Mouse (Mus musculus): ENCODE data around the gene Gm1123. TPM values are rescaled to one million over a fixed set of nuclear protein-coding genes. Genes with fewer than 3 reads are reported as not detected.

Gm1123 gene
- polyA plus RNA-seq, 1 experiment from 2014 or later = not detected

- no peak for ATAC-seq (ENCODE audit: insufficient number of reproducible peaks, insufficient read depth, low FRiP score, low TSS enrichment)
- Histone ChIP-seq H3K9me3 (no peaks in the 10 kb centered on the region), H3K9ac (peak overlapping the region; percentile 33; the same call in 1 of the 2 replicates), H3K27me3 (peaks cover 78% of the 10 kb centered on the region), H3K36me3 (no peaks in the 10 kb centered on the region), H3K4me1 (peaks cover 11% of the 10 kb centered on the region), H3K27ac (peak overlapping the region; percentile 54; the same call in 1 of the 2 replicates), H3K4me2 (replicated peaks) (peak overlapping the region; percentile 67), H3K4me3 (peak overlapping the region; percentile 36)
- WGBS = under 1% methylated on average over 40 of the region's 40 CpGs
These were observed 62.4 kb downstream of the Gm1123 start for GRCm38 (mm10) chr9:98973101-98973521.

- no peak overlapping the region for H3K9ac ChIP-seq
- no peak for ATAC-seq (ENCODE audit: insufficient number of reproducible peaks, insufficient read depth, low FRiP score, low TSS enrichment)
- H3K27ac ChIP-seq = no peak overlapping the region
- H3K4me1 ChIP-seq = 0 out of 2 replicates have a peak, but pooled peaks cover 3% of the 10 kb centered on the region
- peaks cover 88% of the 10 kb centered on the region for H3K27me3 ChIP-seq
- H3K4me2 ChIP-seq (replicated peaks) = peak overlapping the region; percentile 23; the same call in 1 of the 2 replicates
- no peaks in the 10 kb centered on the region for H3K36me3 ChIP-seq
- no peak overlapping the region for H3K4me3 ChIP-seq
- H3K9me3 ChIP-seq = no peaks in the 10 kb centered on the region
- WGBS = 3% methylated on average over 18 of the region's 18 CpGs
These were observed 70.4 kb downstream of the Gm1123 start for GRCm38 (mm10) chr9:98965084-98965483.

- 0 out of 2 replicates have a peak, but pooled peaks cover 3% of the 10 kb centered on the region for H3K4me1 ChIP-seq
- H3K4me2 ChIP-seq (replicated peaks) = no peak overlapping the region
- H3K27me3 ChIP-seq = peaks cover 91% of the 10 kb centered on the region
- H3K4me3 ChIP-seq = no peak overlapping the region
- no peaks in the 10 kb centered on the region for H3K9me3 ChIP-seq
- H3K36me3 ChIP-seq = no peaks in the 10 kb centered on the region
- ATAC-seq (ENCODE audit: insufficient number of reproducible peaks, insufficient read depth, low FRiP score, low TSS enrichment) = no peak
- no peak overlapping the region for H3K27ac ChIP-seq
- WGBS = 5% methylated on average over 18 of the region's 18 CpGs
- H3K9ac ChIP-seq = no peak overlapping the region
These were observed 71.9 kb downstream of the Gm1123 start for GRCm38 (mm10) chr9:98963661-98964060.

GRCm38 (mm10) chr9:98962478-98963142 lies 72.9 kb downstream of the Gm1123 start:
- Histone ChIP-seq H3K27me3 (peaks cover 86% of the 10 kb centered on the region), H3K9me3 (no peaks in the 10 kb centered on the region), H3K4me3 (no peak overlapping the region), H3K4me1 (0 out of 2 replicates have a peak, but pooled peaks cover 3% of the 10 kb centered on the region), H3K4me2 (replicated peaks) (0 out of 2 replicates have a peak overlapping the region, but pooled peaks have one; percentile 2), H3K27ac (no peak overlapping the region), H3K36me3 (no peaks in the 10 kb centered on the region), H3K9ac (no peak overlapping the region)
- no peak for ATAC-seq (ENCODE audit: insufficient number of reproducible peaks, insufficient read depth, low FRiP score, low TSS enrichment)
- WGBS = 2% methylated on average over 20 of the region's 20 CpGs

- 0 out of 2 replicates have a peak overlapping the region, but pooled peaks have one; percentile 2 for H3K4me2 ChIP-seq (replicated peaks)
- WGBS = 5% methylated on average over 22 of the region's 22 CpGs
- peaks cover 8% of the 10 kb centered on the region; the same call in 1 of the 2 replicates for H3K4me1 ChIP-seq
- ATAC-seq (ENCODE audit: insufficient number of reproducible peaks, insufficient read depth, low FRiP score, low TSS enrichment) = no peak
- no peak overlapping the region for H3K27ac ChIP-seq
- H3K27me3 ChIP-seq = peaks cover 86% of the 10 kb centered on the region
- no peak overlapping the region for H3K4me3 ChIP-seq
- no peaks in the 10 kb centered on the region for H3K9me3 ChIP-seq
- no peak overlapping the region for H3K9ac ChIP-seq
- H3K36me3 ChIP-seq = no peaks in the 10 kb centered on the region
These were observed 73.7 kb downstream of the Gm1123 start for GRCm38 (mm10) chr9:98961591-98962477.

GRCm38 (mm10) chr9:98960348-98960747 lies 75.2 kb downstream of the Gm1123 start:
- H3K9me3 ChIP-seq = no peaks in the 10 kb centered on the region
- H3K4me3 ChIP-seq = 0 out of 2 replicates have a peak overlapping the region, but pooled peaks have one; percentile 50
- H3K36me3 ChIP-seq = no peaks in the 10 kb centered on the region
- H3K27me3 ChIP-seq = peaks cover 86% of the 10 kb centered on the region
- ATAC-seq (ENCODE audit: insufficient number of reproducible peaks, insufficient read depth, low FRiP score, low TSS enrichment) = no peak
- peak overlapping the region; percentile 9 for H3K4me2 ChIP-seq (replicated peaks)
- H3K27ac ChIP-seq = no peak overlapping the region
- 16% methylated on average over 5 of the region's 5 CpGs for WGBS
- H3K9ac ChIP-seq = no peak overlapping the region
- H3K4me1 ChIP-seq = peaks cover 22% of the 10 kb centered on the region

- H3K4me1 ChIP-seq = peaks cover 23% of the 10 kb centered on the region
- H3K36me3 ChIP-seq = no peaks in the 10 kb centered on the region
- 23% methylated on average over 3 of the region's 3 CpGs for WGBS
- no peak overlapping the region for H3K27ac ChIP-seq
- peaks cover 86% of the 10 kb centered on the region for H3K27me3 ChIP-seq
- H3K4me3 ChIP-seq = peak overlapping the region; percentile 50; the same call in 1 of the 2 replicates
- no peak for ATAC-seq (ENCODE audit: insufficient number of reproducible peaks, insufficient read depth, low FRiP score, low TSS enrichment)
- peak overlapping the region; percentile 35 for H3K4me2 ChIP-seq (replicated peaks)
- no peaks in the 10 kb centered on the region for H3K9me3 ChIP-seq
- H3K9ac ChIP-seq = no peak overlapping the region
These were observed 75.7 kb downstream of the Gm1123 start for GRCm38 (mm10) chr9:98959851-98960250.

- H3K36me3 ChIP-seq = no peaks in the 10 kb centered on the region
- H3K4me3 ChIP-seq = peak overlapping the region; percentile 50
- peak overlapping the region; percentile 24; the same call in 1 of the 2 replicates for H3K9ac ChIP-seq
- H3K27ac ChIP-seq = 0 out of 2 replicates have a peak overlapping the region, but pooled peaks have one; percentile 23
- peaks cover 86% of the 10 kb centered on the region for H3K27me3 ChIP-seq
- WGBS = 8% methylated on average over 6 of the region's 6 CpGs
- ATAC-seq (ENCODE audit: insufficient number of reproducible peaks, insufficient read depth, low FRiP score, low TSS enrichment) = no peak
- H3K4me1 ChIP-seq = peaks cover 27% of the 10 kb centered on the region
- no peaks in the 10 kb centered on the region for H3K9me3 ChIP-seq
- H3K4me2 ChIP-seq (replicated peaks) = peak overlapping the region; percentile 35
These were observed 76.9 kb downstream of the Gm1123 start for GRCm38 (mm10) chr9:98958628-98959027.

- Histone ChIP-seq H3K9ac (no peak overlapping the region), H3K9me3 (no peaks in the 10 kb centered on the region), H3K4me1 (peaks cover 27% of the 10 kb centered on the region), H3K4me2 (replicated peaks) (peak overlapping the region; percentile 85), H3K36me3 (no peaks in the 10 kb centered on the region), H3K4me3 (peak overlapping the region; percentile 50), H3K27me3 (peaks cover 84% of the 10 kb centered on the region), H3K27ac (no peak overlapping the region)
- under 1% methylated on average over 23 of the region's 23 CpGs for WGBS
- ATAC-seq (ENCODE audit: insufficient number of reproducible peaks, insufficient read depth, low FRiP score, low TSS enrichment) = no peak
These were observed 77.7 kb downstream of the Gm1123 start for GRCm38 (mm10) chr9:98957751-98958351.
